Mouse (Mus musculus) kidney, postnatal 14 days (tissue): ENCODE data around the gene Dynlrb1.
A peak's percentile ranks its signal among the peaks of the same experiment; 100 is the strongest.

Experiments
- DNase-seq: peaks from one replicate; pipeline ENCODE4 v3.0.0; 2022; ENCODE audit warnings: mixed read lengths

Gene Dynlrb1

GRCm38 (mm10) chr2:155236362-155236992 lies at the start of gene Dynlrb1:
Gene Dynlrb1 (plus strand): TSS chr2:155236533.
- DNase-seq: peak; percentile 99

GRCm38 (mm10) chr2:155207419-155207818 lies 28.9 kb upstream of the Dynlrb1 start:
- peak; percentile 21 for DNase-seq

GRCm38 (mm10) chr2:155223145-155223544 lies 13.2 kb upstream of the Dynlrb1 start:
- DNase-seq: no peak

GRCm38 (mm10) chr2:155224721-155225120 lies 11.6 kb upstream of the Dynlrb1 start:
- no peak for DNase-seq

DNA sequence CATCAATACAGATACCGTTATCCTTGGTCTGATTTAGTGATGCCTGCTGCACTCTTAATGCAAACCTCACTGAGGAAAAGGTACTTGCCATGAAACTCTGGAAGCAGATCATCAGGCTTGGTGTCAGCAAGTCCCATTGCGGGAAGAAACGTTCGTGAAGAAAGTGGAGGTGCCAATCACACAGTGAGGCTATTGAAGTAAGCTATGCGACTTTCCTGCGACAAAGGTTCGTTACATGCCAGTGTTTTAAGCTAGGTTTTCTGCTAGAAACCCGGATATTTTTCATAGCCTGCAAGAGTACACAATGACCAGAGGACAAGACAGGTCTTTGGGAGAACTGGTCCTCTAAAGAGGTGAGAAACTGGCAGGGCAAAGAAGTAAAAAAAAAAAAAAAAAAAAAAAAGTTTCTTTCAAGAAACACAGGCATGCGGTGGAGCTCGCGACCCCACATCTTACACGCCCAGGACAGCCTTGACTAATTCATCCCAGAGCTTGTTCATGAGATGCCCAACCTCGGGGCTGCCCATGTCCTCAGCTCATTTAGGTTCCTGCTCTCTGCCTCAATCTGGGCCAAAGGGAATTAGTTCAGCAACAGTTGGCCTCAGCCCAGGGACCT lies 479 bp upstream of the Dynlrb1 start:
- DNase-seq: no peak

DNA sequence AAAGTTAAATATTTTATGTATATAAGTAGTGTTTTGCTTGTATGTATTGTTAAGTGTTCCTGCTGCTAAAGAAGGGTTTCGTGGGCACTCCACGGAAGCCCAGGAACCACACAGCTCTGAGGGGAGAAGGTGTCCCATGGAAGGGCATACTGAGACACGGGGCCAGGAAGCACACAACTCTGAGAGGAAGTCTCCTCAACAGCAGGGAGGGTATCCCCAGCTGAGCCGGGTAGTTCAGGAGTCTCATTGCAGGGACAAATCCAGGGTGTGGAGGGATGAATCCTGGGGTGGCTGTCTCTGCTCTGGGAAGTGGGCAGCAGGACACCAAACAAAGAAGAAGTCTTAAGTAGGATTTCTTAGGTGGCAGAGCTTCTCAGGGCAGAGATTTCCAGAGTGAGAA lies 943 bp downstream of the Dynlrb1 start:
- no peak for DNase-seq

- DNase-seq: peak; percentile 33
These were observed 4.6 kb downstream of the Dynlrb1 start for GRCm38 (mm10) chr2:155240915-155241314.

GRCm38 (mm10) chr2:155242296-155242855 lies 6.0 kb downstream of the Dynlrb1 start:
- DNase-seq: no peak

DNA sequence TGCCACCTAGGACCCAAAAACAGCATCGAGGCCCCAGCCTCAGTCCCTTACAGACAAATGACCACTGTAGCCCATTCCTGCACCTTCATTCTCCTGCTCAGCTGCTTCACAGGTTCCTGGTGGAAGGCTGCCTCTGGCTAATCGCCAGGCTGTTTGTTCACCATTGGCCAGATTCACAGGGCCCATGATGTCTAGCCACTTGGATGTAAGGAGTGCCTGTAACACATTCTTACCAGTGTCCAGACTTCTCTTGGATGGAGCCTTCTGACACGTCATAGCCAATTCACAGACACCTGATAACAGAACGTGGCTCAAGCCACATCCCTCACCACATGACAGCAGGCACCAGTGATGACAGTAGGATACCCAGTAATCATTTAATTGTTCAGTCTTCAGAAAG lies 9.9 kb downstream of the Dynlrb1 start:
- no peak for DNase-seq

- no peak for DNase-seq
These were observed 11.9 kb downstream of the Dynlrb1 start for GRCm38 (mm10) chr2:155248206-155248605.

- no peak for DNase-seq
These were observed 12.4 kb downstream of the Dynlrb1 start for GRCm38 (mm10) chr2:155248718-155249117.

DNA sequence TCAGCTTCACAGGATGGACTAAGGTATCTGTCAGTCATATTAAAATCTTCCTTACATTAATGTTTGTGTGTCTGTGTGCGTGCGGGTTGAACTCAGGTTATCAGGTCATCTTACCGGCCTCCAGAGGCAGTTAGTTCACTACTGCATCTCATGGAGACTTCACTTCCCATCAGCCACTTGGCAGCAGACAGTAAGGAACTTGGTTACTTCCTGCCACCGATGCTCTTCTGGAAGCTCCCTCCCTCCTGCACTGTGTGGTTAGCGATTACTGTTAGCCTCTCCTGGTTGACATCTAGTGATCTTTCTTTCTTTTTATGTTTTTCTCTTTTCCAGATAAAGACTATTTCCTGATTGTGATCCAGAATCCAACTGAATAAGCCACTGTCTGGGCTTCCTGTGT lies 13.3 kb downstream of the Dynlrb1 start:
- no peak for DNase-seq

DNA sequence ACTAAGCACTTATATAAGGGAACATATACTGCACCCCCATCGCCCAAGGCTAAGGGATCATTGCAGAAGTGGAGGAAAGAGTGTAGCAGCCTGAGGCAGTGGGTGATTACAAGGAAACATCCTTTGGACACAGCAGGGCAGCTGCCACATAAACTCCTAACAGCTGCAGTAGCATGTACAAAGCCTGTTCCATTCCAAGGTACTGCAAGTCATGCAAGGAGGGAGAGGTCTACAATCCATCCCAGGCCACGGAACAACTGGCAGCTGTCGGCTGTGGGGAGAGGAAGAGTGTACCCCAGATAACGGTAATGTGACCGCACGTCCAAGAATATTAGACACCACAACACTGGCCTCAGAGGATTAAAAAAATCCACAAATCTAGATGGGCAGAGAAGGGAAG lies 29.2 kb downstream of the Dynlrb1 start:
- no peak for DNase-seq

- DNase-seq: no peak
These were observed 30.6 kb downstream of the Dynlrb1 start for GRCm38 (mm10) chr2:155266896-155267295.

DNA sequence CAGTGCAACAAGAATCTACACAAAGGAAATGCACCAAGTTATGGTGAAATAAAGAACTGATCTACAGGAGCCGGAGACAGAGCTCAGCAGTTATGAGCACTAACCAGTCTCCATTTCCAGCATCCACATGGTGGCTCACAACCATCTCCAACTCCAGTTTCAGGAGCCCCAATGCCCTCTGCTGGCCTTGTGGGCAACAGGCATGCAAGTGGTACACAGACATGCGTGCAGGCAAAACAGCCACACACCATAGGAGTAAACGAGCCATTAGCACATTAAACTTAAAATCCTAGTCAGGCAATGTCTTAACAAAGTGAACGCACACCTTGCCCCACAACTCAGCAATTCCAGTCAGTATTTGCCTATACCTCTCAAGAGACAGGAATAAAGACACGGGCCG lies 35.6 kb downstream of the Dynlrb1 start:
- DNase-seq: no peak

GRCm38 (mm10) chr2:155272396-155273170 lies 36.2 kb downstream of the Dynlrb1 start:
- no peak for DNase-seq

DNA sequence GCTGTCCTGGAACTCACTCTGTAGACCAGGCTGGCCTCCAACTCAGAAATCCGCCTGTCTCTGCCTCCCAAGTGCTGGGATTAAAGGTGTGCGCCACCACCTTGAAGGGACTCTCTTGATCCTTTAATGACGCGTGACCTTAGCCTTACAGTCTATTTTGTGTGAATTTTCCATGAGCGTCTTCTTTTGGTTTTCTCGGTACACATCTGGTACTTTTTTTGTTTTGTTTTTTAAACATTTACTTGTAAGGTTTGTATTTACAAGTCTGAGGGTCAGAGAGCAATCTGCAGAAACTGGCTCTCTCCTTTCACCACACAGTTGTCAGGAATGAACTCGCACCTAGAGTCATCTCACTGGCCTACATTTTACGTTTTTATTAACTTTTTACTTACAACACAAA lies 37.3 kb downstream of the Dynlrb1 start:
- no peak for DNase-seq

GRCm38 (mm10) chr2:155276195-155276594 lies 39.9 kb downstream of the Dynlrb1 start, which contains the start of gene Map1lc3a:
Gene Map1lc3a (plus strand): TSS chr2:155276297.
- DNase-seq: peak; percentile 98

DNA sequence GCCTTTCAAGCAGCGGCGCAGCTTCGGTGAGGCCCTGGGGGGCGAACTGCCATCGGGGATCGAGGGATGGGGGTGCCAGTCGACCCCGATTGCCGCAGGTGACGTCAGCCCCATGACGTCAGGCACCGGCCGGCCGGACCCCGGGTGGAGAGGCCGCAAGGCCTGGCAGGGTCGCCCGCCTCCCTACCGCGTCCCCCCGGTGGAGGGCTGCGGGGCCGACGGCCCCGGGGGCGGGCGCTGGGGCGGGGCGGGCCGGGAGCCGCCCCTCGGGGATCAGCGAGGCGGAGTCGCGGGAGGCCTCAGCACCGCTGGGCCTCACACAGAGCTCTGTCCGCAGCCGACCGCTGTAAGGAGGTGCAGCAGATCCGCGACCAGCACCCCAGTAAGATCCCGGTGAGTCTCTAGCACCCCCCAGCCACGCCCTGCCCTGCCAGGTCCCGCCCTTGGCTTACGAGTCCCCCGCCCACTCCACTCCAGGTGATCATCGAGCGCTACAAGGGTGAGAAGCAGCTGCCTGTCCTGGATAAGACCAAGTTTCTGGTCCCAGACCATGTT lies 40.4 kb downstream of the Dynlrb1 start:
- DNase-seq: peak; percentile 80

GRCm38 (mm10) chr2:155277721-155278120 lies 41.4 kb downstream of the Dynlrb1 start:
- no peak for DNase-seq

DNA sequence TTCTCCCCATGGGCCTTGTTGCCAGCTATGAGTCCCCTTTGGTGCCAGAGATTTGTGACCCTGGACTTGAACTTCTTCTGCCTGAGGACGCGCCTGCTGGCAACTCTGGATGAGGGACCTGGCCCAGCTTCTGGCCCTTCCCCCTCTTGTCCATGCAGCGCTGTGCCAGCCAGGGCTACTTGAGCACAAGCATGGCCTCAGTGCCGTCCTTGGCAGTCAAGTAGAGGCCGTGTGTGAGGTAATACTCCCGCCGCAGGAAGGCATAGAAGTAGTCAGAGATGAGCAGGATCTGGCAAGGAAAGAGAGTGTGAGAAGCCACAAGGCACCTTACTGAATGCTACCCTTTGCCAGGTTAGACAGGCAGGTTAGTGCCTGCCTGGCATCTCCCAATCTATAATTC lies 42.0 kb downstream of the Dynlrb1 start:
- no peak for DNase-seq

DNA sequence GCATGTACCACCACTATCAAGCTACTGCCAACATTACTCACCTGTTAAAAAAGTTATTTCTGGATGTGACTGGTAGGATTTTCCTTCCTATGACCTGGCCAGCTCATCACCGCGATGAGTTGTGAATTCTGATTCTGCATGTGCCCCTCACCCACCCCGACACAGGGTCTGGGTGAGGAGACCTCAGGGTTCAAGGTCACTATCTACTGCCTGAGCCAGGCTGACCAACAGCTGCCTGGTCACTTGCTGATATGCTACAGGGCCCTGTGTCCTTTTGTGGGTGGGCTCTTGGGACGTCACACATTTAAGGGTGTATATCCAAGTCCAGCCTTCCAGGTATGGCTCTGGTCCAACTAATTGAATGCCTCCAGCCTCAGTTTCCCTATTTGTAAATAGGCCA lies 42.8 kb downstream of the Dynlrb1 start:
- no peak for DNase-seq

- DNase-seq: no peak
These were observed 43.8 kb downstream of the Dynlrb1 start for GRCm38 (mm10) chr2:155280116-155280515.
